Mouse (Mus musculus): ENCODE results near the gene Tex46. TPM values are rescaled to one million over a fixed set of nuclear protein-coding genes. Genes with fewer than 3 reads are reported as not detected.

The Tex46 gene
- polyA plus RNA-seq, 1 experiment from 2014 or later: not detected

- 46% methylated on average over 11 of the region's 11 CpGs for WGBS
Observed at GRCm38 (mm10) chr4:136652528-136652910, 42.3 kb downstream of the Tex46 start.

GRCm38 (mm10) chr4:136653019-136653418, 42.8 kb downstream of the Tex46 start:
- no peaks in the 10 kb centered on the region for H3K27me3 ChIP-seq (replicated peaks; ENCODE audit: control insufficient read depth, insufficient read depth, low read length)
- no peaks in the 10 kb centered on the region for H3K9me3 ChIP-seq (ENCODE audit: control insufficient read depth, low read length)
- no peak overlapping the region for H3K9ac ChIP-seq (ENCODE audit: low read depth, low read length)
- ATAC-seq (replicated peaks; ENCODE audit: low FRiP score): peak; percentile 41
- no peak for DNase-seq (ENCODE audit: low spot score)
- H3K27ac ChIP-seq (ENCODE audit: low read depth, low read length): peak overlapping the region; percentile 77
- no peak overlapping the region for H3K4me3 ChIP-seq (ENCODE audit: low read depth, low read length)
- H3K4me2 ChIP-seq: peak overlapping the region; percentile 32; the same call in 1 of the 2 replicates
- 29% methylated on average over 6 of the region's 6 CpGs for WGBS
- peaks cover 25% of the 10 kb centered on the region for H3K4me1 ChIP-seq (replicated peaks; ENCODE audit: control insufficient read depth, insufficient read depth, low read length)
- H3K36me3 ChIP-seq (ENCODE audit: control insufficient read depth, insufficient read depth, low read length): no peaks in the 10 kb centered on the region

More at GRCm38 (mm10) chr4:136652528-136652910, 42.3 kb downstream of the Tex46 start:
- Histone ChIP-seq H3K4me2 (0 out of 2 replicates have a peak overlapping the region, but pooled peaks have one; percentile 1), H3K27ac (ENCODE audit: low read depth, low read length) (peak overlapping the region; percentile 77), H3K9me3 (ENCODE audit: control insufficient read depth, low read length) (no peaks in the 10 kb centered on the region), H3K27me3 (replicated peaks; ENCODE audit: control insufficient read depth, insufficient read depth, low read length) (no peaks in the 10 kb centered on the region), H3K4me1 (replicated peaks; ENCODE audit: control insufficient read depth, insufficient read depth, low read length) (peaks cover 25% of the 10 kb centered on the region), H3K4me3 (ENCODE audit: low read depth, low read length) (no peak overlapping the region), H3K9ac (ENCODE audit: low read depth, low read length) (no peak overlapping the region; the same call in 1 of the 2 replicates), H3K36me3 (ENCODE audit: control insufficient read depth, insufficient read depth, low read length) (no peaks in the 10 kb centered on the region)
- DNase-seq (ENCODE audit: low spot score): no peak
- no peak for ATAC-seq (replicated peaks; ENCODE audit: low FRiP score)

GRCm38 (mm10) chr4:136653692-136654234, 43.5 kb downstream of the Tex46 start:
- Histone ChIP-seq H3K36me3 (ENCODE audit: control insufficient read depth, insufficient read depth, low read length) (no peaks in the 10 kb centered on the region), H3K27me3 (replicated peaks; ENCODE audit: control insufficient read depth, insufficient read depth, low read length) (no peaks in the 10 kb centered on the region), H3K4me2 (peak overlapping the region; percentile 32), H3K27ac (ENCODE audit: low read depth, low read length) (peak overlapping the region; percentile 51), H3K9ac (ENCODE audit: low read depth, low read length) (no peak overlapping the region), H3K4me3 (ENCODE audit: low read depth, low read length) (no peak overlapping the region), H3K4me1 (replicated peaks; ENCODE audit: control insufficient read depth, insufficient read depth, low read length) (peaks cover 25% of the 10 kb centered on the region), H3K9me3 (ENCODE audit: control insufficient read depth, low read length) (no peaks in the 10 kb centered on the region)
- no peak for ATAC-seq (replicated peaks; ENCODE audit: low FRiP score)
- DNase-seq (ENCODE audit: low spot score): no peak
- WGBS: 58% methylated on average over 10 of the region's 10 CpGs

GRCm38 (mm10) chr4:136657914-136658313, 47.7 kb downstream of the Tex46 start:
- Histone ChIP-seq H3K36me3 (ENCODE audit: control insufficient read depth, insufficient read depth, low read length) (no peaks in the 10 kb centered on the region), H3K4me3 (ENCODE audit: low read depth, low read length) (no peak overlapping the region), H3K9ac (ENCODE audit: low read depth, low read length) (no peak overlapping the region), H3K4me1 (replicated peaks; ENCODE audit: control insufficient read depth, insufficient read depth, low read length) (peaks cover 7% of the 10 kb centered on the region; the same call in 1 of the 2 replicates), H3K27me3 (replicated peaks; ENCODE audit: control insufficient read depth, insufficient read depth, low read length) (no peaks in the 10 kb centered on the region), H3K9me3 (ENCODE audit: control insufficient read depth, low read length) (no peaks in the 10 kb centered on the region), H3K27ac (ENCODE audit: low read depth, low read length) (no peak overlapping the region), H3K4me2 (no peak overlapping the region)
- ATAC-seq (replicated peaks; ENCODE audit: low FRiP score) (no peak), DNase-seq (ENCODE audit: low spot score) (no peak)
- 37% methylated on average over 3 of the region's 3 CpGs for whole genome bisulfite sequencing

Small RNAs within 50 kb of the gene (microRNA-seq; reads per million reads assigned to microRNA genes)
- not detected for gene Gm22180 (ENCODE audit: borderline number of aligned reads)

Other genes starting within 250 kb of the Tex46 start
- 0.06 TPM in 1 of 2 replicates, not detected in the other for gene Htr1d, start 186.9 kb upstream of the Tex46 start, polyA plus RNA-seq (2014; fragmentation: Nextera tagmentation; extraction: Ambion mirVana)
- not detected in 2 replicates for gene 6030445D17Rik, start 148.2 kb upstream of the Tex46 start, polyA plus RNA-seq (2014; fragmentation: Nextera tagmentation; extraction: Ambion mirVana)
- 44.7 TPM in 2 replicates for gene Luzp1, start 140.7 kb upstream of the Tex46 start, polyA plus RNA-seq (2014; fragmentation: Nextera tagmentation; extraction: Ambion mirVana)
- 35.4 and 37.5 TPM in 2 replicates for gene Kdm1a, start 7.7 kb upstream of the Tex46 start, polyA plus RNA-seq (2014; fragmentation: Nextera tagmentation; extraction: Ambion mirVana)
- not detected in 2 replicates for gene Lactbl1, start 12.2 kb downstream of the Tex46 start, polyA plus RNA-seq (2014; fragmentation: Nextera tagmentation; extraction: Ambion mirVana)
- gene Ephb2, start 225.6 kb downstream of the Tex46 start, polyA plus RNA-seq (2014; fragmentation: Nextera tagmentation; extraction: Ambion mirVana): 4.8 and 5.1 TPM in 2 replicates

Measured in liver, embryonic 11.5 days (tissue).